Mouse (Mus musculus) urinary bladder, postnatal 4 days (tissue): ENCODE measurements around the gene Sgk2.

ENCODE experiments used
- DNase-seq, 2 experiments: peaks; one replicate each; pipeline ENCODE4 v3.0.0; 2021 to 2022; ENCODE audit warnings: low spot score in 2 of 2

Gene Sgk2

DNA sequence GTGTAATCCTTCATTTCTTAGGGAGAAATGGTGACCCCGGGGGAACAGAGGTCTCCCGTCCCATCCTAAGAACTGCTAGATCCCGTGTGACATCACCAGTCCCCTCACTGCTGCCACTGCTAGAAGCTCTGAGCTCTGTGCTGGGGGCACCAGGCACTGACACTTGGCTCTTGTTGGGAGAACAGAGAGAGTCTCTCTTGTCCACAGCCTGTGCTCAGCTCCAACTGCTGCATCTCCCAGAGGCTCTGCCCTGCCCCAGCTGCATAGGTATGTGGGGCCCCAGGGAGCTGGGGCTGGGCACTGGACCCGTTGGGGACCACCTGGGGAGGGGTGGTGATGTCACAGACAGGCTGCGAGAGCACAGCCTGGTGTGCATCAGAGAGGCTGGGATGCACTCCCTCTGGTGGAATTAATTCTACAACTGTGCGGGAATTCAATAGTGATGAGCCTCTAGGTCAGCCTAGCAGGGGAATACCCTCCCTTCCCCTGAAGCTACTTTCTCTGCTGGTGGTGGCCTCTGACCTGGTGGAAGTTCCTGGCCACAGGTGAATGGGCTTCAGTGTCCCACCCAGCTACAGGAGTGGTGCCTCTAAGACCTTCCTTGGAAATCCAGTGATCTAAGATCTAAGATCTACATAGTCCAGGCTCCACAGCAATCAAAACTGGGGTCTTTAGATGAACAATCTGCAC lies 4.4 kb downstream of the Sgk2 start:
- no peak for DNase-seq

DNA sequence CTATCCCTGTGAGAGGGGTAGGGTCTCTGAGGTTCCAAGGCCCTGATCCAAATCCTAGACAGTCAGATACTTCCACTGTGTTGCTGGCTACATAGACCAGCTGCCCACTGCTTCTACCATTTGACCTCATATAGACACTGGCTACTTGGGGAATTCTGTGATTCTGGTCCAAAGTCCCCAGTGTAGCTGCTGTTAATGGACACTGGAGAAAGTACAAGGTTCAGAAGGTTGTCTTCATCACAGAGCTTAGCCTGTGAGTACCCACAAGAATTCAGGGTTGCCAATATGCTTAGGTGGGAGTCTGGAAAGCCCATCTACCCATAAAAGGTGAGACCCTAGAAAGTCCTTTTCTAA lies 4.9 kb downstream of the Sgk2 start:
- DNase-seq: no peak

DNA sequence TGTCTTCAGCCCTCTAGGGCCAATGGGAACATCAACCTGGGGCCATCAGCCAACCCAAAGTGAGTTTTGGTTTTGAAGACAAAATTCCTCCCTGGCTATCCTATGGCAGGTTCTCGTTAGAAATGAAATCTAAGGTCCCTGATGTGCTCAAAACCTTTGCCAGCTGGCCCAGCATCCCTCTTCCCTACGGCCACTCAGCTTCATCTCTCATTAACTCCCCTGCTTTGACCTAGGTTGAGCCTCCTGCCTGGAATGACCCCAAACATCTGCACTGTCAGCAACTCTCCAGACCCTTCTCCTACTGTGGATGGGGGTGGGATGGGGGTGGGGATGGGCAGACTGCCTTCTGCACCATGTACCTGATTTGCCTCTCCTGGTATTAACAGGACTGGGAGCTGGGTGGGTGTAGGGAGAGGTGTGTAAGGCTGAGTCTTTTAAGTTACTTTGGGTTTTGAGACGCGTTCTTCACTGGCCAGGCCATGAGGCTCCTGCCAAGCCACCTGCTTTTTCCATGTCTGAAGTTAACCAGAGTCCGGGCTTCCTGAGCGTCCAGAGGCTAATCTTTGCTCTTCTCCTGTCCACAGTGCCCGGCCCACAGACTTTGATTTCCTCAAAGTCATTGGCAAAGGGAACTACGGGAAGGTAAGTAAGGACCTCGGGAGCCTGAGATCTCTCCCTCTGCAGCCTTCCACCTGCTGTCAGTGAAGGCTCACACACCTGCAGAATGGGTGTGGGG lies 6.9 kb downstream of the Sgk2 start:
- DNase-seq: no peak

DNA sequence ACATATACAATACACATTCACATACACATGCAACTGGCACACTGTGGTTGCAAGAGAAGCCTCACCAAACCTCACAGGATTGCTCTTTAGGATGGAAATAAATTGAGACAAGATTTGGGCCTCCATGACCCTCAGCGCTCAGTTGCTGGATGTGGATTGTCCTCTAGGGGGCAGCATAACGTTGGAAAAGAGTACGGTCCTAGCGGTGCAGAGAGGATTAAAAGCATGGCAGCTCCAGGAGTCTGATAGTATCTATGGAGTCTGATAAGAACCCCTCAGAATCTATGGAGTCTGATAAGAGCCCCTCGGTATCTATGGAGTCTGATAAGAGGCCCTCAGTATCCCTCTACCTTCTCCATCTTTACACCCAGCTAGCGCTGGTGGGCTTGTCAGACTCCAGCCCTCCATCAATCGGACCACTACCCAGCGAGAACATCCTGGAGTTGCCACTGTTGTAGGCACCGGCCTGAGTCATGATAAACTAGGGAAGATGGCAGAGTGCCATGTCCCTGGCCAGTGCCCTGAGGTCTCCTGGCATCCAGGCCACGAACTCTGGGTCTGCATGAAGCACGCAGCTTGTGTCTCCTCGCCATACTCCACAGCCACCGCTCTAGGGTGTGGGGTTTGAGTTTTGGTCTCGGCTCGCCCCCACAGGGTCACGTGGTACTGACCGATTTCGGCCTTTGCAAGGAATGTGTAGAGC lies 11.5 kb downstream of the Sgk2 start:
- DNase-seq: peak in 1 of 2 experiments; percentile 74

DNA sequence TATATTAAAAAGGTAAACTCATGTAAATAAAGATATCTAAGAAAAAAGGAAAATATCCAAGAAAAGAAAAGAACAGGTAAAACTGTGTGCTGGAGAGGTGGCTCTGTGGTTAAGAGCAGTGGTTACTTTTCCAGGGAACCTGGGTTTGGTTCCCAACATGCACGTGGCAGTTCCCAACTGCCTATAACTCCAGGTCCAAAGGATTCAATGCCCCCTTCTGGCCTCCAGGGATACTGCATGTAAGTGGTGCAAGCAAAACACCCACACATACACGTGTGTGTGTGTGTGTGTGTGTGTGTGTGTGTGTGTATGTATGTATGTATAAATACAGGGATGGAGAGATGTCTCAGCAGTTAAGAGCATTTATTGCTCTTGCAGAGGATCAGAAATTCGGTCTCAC lies 12.6 kb downstream of the Sgk2 start:
- no peak for DNase-seq

DNA sequence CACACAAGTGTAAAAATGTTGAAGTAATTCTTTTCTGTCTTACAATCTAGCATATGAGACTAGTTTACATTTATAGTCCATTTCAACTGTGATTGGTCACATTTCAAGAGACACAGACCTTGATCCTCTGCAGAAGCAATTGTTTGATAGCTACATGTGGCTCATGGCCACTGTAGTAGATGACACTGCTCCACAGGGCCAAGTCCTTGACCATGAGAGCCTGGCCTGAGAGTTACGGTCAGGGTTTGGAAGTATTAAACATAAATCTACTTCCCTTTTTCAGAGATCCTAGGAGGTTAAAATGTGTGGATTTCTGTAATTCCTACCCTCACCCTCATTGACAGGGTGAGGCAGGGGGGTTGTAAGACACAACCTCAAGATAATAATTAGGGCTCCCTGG lies 13.9 kb downstream of the Sgk2 start:
- no peak for DNase-seq

DNA sequence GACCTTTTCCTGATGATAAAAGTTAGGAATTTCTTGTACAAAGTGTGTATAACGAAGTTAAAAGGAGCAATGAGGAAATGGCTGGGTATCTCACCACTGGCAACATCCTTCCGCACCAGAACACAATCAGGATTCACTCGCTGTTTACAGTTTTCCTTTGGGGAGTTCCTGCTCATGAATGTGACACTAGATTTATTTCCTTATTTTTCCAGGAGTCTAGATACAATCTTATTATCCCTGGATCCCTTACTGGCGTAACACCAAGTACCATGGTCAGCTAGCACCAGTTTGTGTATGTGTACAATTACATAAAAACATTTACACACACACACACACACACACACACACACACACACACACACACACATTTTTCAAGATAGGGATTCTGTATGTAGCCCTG lies 20.2 kb downstream of the Sgk2 start:
- DNase-seq: no peak

DNA sequence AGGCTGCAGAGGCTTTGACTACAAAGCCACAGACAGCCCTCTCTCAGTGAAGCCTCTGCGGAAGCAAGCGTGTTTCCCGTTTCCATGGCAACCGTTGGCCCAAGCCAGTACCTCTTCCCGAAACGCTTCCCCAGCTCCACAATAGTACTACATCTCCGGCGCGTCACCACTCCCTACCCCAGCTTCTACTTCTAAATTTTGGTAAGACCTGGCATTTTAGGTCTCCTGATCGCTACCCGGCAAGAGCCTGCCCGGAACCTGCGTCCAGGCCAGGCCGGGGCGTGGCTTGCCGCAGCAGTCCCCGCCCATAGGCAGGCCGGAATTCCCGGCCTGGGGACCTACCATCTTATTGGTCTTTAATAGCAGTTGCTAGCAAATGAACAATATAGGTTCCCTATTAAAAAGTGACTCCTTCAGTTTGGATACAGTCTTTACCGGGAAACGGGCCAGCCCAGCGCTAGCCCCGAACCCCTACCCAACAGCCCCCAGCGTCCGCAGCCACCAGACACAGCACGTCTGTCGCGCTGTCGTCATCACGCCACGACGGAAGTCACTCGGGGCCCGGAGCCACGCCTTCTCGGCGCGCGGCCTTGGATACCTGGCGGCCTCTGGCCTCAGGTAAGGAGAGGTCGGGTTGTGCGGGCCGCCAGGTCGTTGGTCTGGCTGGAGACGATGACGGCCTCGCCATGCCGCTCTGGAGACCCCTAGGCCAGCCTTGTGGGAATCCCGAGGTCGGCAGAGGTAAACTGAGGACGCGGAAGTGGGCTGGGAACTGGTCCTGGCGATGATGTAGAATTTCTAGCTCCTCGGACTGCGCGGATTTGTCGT lies 30.0 kb downstream of the Sgk2 start, which contains the start of gene Ift52:
Gene Ift52, plus strand, starts transcription at position 439 of the 828 bp plus-strand sequence.
- DNase-seq: peak; percentile 82 to 91

DNA sequence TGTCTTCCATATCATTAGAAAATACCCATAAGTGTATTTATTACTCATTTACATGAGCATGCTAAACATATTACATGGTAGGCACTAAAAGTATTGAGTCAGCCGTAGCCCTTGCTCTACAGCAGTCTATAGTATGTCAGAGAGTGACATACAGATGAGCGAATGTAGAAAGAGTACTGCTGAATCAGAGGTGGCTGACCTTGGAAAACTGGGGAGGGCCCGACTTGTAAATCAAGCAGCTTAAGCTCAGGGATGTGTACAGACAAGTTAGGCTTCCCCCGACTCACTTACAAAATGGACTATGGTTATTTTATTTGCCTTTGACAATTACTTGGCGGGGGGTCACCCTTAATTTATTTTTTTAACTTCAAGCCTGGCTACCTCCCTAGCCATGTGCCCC lies 44.2 kb downstream of the Sgk2 start:
- DNase-seq: no peak

DNA sequence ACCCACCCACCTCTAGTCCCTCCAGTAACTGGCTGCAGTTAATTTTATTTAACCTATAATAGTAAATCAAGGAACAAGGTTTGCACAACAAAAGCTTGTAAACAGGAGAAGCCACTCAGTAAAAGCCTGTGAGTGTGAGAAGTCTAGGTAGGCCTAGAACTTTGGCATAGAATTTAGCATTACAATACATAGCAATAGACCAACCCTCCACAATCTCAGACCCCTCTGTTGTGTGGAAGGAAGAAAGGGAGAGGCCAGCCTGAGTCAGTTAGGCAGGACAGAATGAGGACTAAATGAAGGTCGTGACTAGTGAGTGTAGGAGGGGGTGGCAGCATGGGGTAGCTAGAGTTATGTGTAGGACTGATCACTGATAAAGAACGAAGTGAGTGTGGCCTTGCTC lies 44.6 kb downstream of the Sgk2 start:
- no peak for DNase-seq

DNA sequence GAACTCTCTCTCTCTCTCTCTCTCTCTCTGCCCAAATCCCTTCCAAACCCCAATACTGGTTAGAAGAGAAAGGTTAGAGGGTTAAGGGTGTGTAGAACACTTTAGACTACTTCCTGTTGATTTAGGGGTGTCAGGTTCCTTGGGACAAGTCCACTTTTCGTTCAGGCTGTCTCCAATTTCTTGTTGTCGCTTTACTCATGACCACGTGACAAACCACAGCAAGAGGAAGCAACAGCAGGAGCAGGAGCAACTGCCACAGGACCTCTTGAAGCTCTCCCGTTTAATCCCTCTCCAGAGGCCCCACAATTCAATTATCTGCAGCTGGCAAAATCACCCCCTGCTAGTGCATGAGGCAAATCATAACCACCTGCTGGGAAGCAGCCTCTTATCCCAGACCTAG lies 45.5 kb downstream of the Sgk2 start:
- no peak for DNase-seq

DNA sequence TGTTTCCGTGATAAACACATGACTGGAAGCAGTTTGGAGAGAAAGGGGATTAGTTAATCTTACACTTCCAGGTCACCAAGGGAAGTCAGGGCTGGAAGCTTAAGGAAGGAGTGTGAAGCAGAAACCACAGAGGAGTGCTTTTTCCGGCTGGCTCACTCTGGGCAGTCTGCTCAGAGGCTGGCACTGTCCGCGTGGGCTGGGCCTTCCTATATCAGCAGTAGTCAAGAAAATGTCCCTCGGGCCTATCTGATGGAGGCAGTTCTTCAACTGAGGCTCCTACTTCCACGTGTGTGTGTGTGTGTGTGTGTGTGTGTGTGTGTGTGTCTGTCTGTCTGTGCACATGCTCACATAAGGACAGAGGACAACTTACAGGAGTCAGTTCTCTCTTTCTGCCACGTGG lies 52.8 kb downstream of the Sgk2 start:
- DNase-seq: no peak

DNA sequence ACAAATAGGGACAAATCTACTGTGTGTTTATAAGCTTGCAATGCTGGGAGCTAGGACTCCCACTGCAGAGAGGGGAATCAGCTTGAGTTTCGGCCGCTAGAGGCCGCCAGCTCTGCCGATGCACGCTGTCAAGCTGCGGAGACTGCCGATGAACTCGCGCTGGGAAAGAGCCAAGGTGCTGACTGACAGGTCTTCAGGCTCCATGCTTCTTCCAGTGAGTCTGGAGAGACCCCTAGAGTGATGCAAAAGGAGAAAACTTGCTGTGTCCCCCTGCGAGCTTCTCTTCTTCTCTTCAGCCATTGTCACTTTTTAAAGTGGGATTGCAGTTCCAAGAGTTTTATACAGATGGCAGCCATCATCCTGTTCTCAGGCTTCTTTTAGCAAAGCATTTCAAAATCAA lies 61.0 kb downstream of the Sgk2 start:
- DNase-seq: peak; percentile 37 to 74

DNA sequence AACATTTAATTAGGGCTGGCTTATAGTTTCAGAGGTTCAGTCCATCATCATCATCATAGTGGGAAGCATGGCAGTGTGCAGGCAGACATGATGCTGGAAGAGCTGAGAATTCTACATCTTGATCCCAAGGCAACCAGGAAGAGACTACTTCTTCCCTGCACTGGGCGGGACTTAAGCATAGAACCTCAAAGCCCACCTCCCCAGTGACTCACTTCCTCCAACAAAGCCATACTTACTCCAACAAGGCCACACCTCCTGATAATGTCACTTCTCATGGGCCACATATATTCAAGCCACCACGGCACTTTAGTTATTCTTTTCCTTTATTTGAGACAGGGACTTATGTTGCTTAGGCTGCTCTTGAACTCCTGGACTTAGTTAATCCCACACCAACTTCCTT lies 62.0 kb downstream of the Sgk2 start:
- DNase-seq: no peak

DNA sequence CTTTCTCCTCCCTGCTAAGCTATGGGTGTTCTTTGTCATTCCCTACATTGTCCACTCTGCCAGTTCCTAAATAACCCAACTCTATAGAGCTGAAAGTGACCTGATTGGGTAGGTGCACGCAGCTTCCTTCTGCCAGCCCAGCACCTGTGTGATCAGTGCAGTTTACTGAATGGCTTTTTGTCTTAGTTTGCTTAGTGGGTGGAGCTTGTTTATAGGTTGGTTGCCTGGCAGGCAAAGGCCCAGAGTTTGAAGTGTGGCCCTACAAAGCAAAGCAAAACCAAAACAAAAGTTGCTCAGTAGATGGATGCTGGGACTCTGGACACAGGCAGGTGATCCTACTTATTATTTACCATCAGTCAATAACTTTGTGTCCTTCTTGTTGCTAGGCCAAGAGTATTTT lies 64.6 kb downstream of the Sgk2 start:
- DNase-seq: no peak

DNA sequence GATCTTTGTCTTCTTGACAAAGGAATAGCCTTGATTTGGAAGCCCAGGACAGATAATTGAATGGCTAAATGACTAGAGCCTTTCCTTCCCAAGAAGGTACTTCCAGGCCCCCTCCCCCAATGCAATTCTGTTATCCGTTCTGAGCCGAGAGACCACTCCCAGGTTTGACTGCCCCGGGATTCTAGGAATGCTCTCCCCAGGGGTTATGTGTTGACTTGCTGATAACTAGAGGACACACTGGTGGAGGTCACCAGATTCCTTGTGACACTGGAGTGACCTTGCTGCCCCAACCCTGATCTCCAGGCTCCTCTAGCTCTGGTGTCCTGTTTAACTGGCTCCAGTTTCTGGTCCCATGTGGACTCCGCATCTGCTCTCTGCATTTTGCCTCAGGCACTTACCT lies 65.0 kb downstream of the Sgk2 start:
- DNase-seq: no peak

DNA sequence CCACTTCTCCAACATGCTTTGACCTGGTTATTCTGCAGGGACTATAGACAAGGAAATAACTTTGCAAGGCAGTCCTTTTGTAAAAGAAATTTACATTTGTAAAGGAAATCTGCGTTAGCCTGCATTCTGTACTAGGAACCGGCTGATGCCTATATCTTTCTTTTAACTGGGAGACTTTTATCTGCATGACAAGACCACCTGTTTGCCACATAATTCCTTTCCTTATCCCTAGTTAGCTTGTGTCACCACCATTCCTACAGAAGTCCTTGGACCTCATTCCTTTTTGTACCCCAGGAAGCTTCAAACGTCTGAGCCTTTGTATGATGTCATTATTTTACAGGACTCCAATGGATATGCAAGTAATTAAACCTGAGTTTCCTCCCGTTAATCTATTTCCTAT lies 65.7 kb downstream of the Sgk2 start:
- no peak for DNase-seq

DNA sequence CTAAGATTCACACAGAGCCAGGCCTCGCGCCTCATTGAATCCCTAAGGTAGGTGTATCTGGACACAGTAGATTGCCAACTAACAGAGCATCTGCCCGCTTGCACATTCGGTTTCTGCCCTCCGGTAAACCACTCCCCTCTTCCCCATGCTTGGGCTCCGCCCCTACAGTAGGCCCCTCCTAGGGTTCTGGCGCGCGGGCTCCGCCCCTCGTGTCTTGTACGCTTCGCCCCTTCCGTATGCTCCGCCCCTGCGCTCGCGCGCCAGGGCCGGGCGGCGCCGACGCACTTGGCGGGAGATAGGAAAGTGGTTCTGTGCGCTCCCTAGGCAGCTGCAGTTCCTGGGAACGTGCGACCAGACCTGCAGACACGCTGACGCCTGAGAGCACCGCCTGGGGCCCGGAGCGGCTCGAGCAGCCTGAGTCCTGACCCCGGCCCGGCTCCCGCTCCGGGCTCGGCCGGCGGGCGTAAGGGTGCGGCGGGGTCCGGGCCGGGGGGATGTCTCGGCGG lies 67.3 kb downstream of the Sgk2 start, which contains the start of gene Mybl2:
Gene Mybl2, plus strand, starts transcription at position 353 of the 506 bp plus-strand sequence.
- peak; percentile 89 to 95 for DNase-seq

DNA sequence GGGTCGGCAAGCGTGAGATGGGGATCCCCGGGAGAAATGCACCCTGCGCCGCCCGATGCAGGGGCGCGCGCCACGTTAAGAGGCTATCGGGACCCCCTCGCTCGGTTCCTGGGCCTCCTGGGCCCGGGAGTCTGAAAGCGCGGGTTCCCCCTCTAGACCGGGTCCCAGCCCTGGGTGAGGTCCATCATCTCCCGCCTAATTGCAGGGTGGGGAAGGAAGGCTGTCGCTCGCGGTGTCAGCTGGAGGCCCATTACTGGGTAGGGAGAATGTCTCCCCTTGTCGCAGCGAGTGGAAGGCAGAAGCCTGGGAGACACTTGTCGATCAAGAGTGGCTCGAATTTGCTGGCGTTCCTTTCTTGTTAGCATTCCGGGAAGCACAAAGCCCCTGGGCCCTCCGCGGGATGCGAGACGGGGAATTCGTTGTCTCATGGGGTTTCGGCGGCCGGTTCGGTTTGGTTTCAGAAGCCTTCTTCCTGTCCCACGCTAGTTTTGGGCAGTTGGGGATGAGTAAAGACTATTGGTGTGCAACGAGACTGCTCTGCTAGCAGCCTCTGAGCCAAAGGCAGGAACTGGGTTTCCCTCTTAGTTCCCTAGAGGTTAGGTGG lies 67.9 kb downstream of the Sgk2 start:
- DNase-seq: no peak

DNA sequence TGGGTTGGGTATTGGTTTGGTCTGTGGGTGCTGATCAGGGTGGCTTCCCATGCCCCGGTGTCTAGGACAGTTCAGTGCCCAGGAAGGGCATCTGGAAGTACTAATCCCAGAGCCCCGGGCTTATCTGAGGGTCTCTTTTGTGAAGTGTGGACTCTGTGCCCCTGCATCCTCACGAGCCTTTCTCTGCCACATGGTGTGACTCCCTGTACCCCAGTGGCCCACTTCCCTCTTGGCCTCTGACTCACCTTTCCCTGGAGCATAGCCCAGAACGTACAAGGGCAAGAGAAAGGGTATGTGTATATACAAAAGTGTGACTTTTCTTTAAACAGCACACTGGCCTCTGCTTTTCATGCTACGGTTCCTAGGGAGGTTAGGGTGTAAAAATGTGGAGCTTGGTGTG lies 68.6 kb downstream of the Sgk2 start:
- no peak for DNase-seq

DNA sequence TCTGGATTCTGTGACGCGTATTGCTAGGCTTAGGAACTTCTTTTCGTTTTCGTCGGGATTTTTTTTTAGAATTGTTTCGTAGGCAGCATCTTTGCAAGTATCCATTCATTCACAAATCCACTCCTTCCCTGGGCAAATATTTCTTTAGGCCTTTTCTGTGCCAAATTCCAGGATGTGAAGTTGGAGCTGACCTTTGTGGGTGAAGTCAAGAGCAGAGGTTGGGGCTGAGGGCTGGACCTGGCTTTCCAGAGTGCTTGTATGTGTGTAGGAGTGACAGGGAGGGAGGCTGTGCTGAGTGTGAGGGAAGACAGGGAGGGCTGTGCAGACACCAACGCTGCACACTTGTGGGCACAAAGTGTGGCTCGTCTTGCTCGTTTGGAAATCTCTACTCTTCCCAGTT lies 69.5 kb downstream of the Sgk2 start:
- no peak for DNase-seq
